8 mouse cellular contexts compared by ENCODE assay signal in the genomic region with DNA sequence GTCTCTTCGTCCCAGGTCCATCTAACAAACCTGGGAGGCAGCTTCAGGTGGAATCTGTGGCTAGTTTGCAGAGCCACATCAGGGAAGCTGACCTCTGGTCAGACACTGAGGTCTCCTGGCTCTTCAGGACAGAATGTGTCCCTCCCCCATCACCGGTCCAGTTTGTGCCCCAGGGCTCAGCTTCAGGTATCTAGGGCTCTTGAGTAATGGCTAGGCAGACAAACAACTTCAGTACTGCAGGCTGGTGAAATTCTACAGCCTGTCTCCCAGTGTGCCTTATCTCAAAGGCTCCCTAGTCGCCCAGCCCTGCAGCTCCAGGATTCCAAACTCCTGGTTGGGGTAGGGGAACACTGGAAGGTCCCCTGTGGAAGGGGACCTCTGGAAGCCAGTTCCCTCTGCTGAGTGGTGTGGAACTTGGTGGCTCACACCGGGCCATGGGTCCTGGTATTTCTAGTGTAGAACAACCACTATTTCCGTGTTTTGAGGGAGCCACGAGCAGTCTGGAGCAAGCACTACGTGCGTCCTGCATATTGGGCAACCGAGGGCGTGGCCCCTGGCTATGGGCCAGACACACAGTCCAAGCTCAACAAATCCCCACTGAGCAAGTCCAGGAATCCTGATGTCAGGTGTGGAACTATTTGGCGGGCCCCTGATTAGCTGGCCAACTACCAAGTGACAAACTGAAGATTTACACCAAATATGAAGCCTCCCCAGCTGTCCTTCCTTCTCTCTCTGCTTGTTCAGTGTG.
DNase-seq lines count a peak whose midpoint lies in the region; ATAC-seq and TF ChIP-seq lines count a peak whose summit lies in the region.
"Had no signal": no experiment of that assay in that cellular context is flagged by ENCODE, and none has a peak within 500 bp of the region (broad histone marks: within the 10 kb centered on the region; RNA-seq: fewer than 3 reads in every experiment).

No protein-coding gene starts in this region.

- H3K79me2 ChIP-seq in heart, adult 2 months (replicated peaks; ENCODE audit: control insufficient read depth, insufficient read depth, low read length): no peaks in the 10 kb centered on the region

- H3K4me1 ChIP-seq in heart, adult 2 months (ENCODE audit: control insufficient read depth, insufficient read depth, low read length): peaks cover 11% of the 10 kb centered on the region
- H3K4me1 ChIP-seq: megakaryocyte, embryonic 14.5 days had no signal

- intact Hi-C loops in heart, adult 2 months (cut with DNase I): no loop called here
- intact Hi-C loops in left cerebral cortex, postnatal 4 days (cut with DNase I): no loop called here

- peak; percentile 56 to 73 for DNase-seq in adrenal gland, postnatal 36 days
- DNase-seq in heart, adult 2 months: peak; percentile 85 to 86
- DNase-seq in kidney, postnatal 36 days: peak; percentile 65 to 72
- DNase-seq in left cerebral cortex, postnatal 4 days: no peak
- no peak for DNase-seq in frontal cortex, adult 2 months (ENCODE audit: extremely low spot score in 1 of 2, low spot score in 1 of 2)
- no peak for DNase-seq in embryo, embryonic 10.5 days (ENCODE audit: low spot score)

- WGBS in heart, adult 2 months: 31% methylated on average over 11 of the region's 11 CpGs

- ATAC-seq in megakaryocyte, adult 5-6 weeks (ENCODE audit: poor library complexity, severe bottlenecking): peak; percentile 90

- H3K27me3 ChIP-seq in heart, adult 2 months (ENCODE audit: control insufficient read depth, insufficient read depth, low read length): no peaks in the 10 kb centered on the region

- no peak for TF ChIP-seq POLR2A in heart, adult 2 months (IDR thresholded peaks at IDR 0.05; ENCODE audit: insufficient read depth, low read depth, low read length)

- H3K9ac ChIP-seq in heart, adult 2 months (ENCODE audit: low read depth, low read length): no peak overlapping the region

- TF ChIP-seq EP300 in heart, adult 2 months (IDR thresholded peaks at IDR 0.05; ENCODE audit: insufficient read depth, low read depth, low read length): no peak

- no peak overlapping the region; the same call in 1 of the 2 replicates for H3K27ac ChIP-seq in heart, adult 2 months

- no peaks in the 10 kb centered on the region for H3K36me3 ChIP-seq in heart, adult 2 months (ENCODE audit: control insufficient read depth, insufficient read depth, low read length)

- TF ChIP-seq CTCF in heart, adult 2 months (IDR thresholded peaks at IDR 0.05): no peak

- no peak overlapping the region for H3K4me3 ChIP-seq in heart, adult 2 months
- H3K4me3 ChIP-seq: megakaryocyte, embryonic 14.5 days had no signal

Comparison
In these comparisons a context has a peak if more than half of its experiments do, and no peak if none do; other contexts are left out.
1. DNase-seq: peak in adrenal gland, postnatal 36 days (2 of 2), heart, adult 2 months (2 of 2) and kidney, postnatal 36 days (2 of 2); none in left cerebral cortex, postnatal 4 days (single experiment), frontal cortex, adult 2 months (0 of 2) and embryo, embryonic 10.5 days (single experiment).